Mouse (Mus musculus) ovary, postnatal 14 days (tissue): ENCODE measurements around the gene Ablim1.

ENCODE experiments used
- DNase-seq: peaks from one replicate; pipeline ENCODE4 v3.0.0; 2022; ENCODE audit warnings: low spot score

The Ablim1 gene

DNA sequence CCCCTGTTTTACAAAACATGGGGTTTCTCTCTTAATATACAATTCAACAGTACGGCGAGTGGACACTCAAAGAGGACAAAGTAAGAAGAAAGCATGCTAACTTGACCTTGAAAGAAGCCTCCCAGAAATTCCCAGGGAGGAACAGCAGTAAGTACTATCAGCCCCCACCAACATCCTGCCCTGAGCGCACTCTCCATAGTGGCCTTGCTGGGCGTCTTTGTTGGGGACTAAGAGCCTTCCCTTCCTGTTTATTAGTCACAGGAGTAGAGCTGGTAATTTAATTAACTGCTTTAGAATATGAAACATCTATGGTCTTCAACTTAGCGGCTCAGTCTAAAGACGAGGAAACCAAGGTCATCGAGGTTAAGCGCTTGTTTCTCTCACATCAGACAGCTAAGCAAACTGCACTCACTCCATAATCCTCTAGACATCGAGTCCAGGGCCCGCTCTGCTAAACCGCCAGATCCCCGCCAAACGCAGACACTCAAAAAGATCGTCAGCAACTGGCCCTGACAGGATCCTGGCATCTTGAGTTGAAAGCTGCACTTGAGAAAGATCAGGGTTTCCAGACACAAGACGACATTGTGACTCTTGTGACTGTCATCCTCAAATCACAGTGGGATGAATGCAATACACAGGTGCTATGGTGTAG is 50.3 kb downstream of the Ablim1 start:
- no peak for DNase-seq

DNA sequence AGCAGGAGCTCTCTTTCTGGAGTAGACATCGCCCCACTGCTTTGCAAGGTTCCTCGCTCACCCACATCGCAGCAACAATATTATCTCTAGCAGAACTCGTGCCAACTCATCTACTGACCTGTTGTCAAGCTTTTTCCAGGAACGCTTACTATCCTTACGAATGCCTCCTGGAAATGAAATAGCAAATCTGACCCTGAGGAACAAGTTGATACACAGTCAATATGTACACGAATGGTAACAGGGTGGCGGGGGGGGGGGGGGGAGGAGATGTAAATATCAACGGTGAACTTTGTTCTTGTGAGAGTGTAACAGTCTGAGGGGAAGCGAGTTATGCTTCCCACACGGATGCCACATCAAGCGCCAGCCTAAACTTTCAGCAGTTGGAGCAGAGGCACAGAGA is 56.9 kb downstream of the Ablim1 start:
- DNase-seq = no peak

DNA sequence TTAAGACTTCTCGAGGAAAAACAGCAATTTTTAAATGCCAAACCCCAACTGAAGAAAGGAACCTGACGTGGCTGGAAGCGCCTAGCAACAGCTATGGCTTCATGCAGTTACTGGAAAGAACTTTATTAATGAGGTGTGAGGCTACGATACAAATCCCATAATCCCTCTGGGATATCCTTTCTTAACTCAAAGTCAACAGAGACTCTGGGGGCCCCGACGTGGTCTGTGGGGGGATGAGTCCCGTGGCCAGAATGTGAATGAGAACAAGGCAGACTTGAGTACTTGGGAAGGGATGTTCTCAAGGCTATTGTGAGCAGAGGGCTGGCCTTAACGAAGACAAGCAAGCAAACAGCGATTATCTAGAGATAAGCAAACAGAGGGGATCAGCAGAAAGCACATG is 58.1 kb downstream of the Ablim1 start:
- no peak for DNase-seq

DNA sequence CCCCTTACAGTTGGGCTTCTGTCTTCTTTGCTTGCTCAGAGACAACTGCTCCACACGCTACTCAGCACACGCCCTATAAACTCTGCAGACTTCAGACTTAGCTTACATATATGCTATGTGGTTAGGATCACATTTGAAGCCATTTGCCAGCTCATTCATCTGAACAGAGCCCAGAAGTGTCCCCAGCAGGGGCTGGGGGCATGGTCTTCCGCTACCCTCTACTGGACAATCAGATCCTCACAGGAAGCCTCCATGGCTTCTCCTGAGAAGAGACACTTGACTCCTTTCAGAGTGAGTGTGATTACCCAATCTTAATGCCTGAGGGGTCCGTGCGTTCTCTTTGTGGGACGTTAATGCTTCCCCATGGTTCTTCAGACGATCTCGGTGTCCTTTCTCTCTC is 59.6 kb downstream of the Ablim1 start:
- DNase-seq = no peak

DNA sequence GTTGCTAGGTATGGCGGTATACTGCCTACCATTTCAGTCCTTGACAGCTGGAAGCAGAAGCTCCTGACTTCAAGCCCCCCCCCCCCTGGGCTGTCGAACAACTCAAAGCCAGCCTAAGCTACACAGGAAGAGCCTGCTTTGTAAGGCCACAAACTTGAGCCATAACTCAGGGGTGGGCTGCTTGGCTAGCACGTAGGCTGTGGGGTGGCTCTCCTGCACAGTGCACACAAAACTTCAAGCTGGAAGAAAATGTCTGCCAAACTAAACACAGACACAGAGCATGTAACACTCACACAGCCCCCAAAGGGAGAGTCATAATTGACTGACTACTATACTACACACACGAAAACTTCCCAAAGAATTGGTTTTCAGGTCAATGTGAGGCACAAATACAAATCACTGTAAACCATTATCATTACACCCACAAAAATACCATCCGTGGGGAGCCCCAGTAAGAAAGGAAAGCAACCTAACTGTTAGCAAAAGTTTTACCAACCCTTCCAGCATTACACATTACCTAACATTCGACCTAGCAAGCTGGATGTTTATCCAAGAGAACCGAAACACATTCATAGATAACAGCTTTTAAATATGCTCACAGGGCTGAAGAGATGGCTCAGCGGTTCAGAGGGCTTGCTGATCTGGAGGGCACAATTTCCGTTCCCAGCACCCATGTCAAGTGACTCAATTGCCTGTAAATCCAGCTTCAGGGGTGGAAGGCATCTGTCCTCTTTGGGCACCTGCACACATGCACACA is 61.8 kb downstream of the Ablim1 start:
- DNase-seq = no peak

DNA sequence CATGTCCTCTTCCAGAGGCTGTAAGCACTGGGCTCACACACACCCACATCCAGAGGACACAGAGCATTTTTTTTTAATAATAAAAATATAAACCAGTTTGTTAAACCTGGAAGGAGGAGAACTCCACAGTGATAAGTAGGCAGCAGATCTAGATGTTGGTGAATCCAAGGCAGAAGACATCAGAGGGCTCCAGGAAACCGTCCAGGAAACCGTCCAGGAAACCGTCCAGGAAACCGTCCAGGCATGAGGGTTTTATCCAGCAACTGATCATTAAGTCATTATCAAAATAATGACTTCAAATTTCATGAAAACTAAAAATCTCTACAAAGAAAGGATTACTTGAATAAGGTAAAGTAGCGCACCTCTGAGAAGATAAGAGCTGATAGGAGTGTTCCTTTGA is 65.9 kb downstream of the Ablim1 start:
- no peak for DNase-seq

DNA sequence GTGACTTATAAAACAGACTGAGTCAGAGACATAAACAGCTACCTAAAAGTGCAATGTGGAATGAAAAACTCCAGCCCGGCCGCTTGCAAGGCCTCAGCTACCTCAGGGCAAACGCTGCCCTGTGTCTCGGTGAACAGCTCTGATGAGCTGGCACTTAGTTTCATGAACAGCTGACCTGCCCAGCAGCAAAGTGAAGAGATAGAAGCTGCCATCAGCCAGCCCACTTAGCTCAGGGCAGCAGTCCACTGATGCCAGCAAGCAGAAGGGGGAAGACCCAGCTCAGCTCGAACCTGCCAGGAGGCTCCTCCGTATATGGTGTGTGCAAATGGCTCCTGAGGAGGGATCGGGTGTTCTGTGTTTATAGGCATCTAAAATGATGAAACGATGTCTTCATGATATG is 67.5 kb downstream of the Ablim1 start:
- no peak for DNase-seq

DNA sequence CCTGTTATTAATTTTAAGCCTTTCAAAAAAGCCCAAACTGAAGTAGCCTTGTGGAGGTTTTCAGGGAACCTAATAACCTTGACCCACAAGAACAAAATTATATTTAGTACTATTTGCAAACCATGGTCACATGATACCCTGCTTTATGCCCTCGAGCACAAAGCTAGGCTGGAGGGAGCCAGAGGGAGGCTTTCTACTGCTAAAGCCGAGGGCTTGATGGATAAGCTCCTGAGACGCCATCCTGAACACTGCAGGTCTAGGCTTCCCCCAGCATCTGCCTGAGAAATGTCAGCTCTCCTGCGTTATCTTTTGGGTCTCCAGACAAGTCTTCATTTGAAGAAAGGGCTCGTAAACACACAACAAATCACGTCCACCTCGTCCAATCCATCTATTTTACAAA is 70.4 kb downstream of the Ablim1 start:
- no peak for DNase-seq

DNA sequence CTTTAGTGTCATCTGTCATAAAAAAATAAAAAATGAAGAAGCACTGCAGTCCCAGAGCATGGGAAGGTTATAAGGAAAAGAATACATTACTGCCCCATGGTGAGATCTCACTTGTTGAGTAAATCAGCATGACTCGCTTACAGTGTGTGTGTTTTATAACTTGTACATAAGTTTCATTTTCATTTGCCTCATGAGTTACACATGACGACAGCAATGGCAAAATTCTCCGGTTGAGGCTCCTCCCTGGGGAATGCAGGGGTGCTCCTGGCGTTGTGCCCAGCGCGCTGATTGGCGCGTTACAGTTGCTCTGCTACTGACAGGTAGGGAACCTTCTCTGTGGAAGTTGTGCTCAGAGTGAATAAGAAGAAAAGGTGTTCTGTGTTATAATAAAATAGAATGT is 71.1 kb downstream of the Ablim1 start:
- DNase-seq = peak; percentile 21

DNA sequence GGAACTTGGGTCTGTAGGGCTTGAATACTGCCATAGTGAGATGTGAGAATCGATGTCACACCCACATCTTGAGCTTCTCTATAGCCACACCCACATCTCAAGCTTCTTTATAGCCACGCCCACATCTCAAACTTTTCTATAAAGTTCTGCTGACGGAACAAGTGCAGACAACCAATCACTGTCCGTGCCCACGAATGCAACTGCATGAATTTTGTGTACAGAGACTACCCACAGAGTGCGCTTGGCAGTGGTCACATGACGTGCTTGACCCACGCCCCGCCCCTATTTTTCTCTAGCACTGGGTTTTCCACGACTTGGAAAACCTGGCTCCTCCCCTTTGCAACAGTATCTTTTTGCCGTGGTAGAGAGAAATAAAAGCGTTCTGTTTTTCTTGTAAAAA is 71.5 kb downstream of the Ablim1 start:
- no peak for DNase-seq

DNA sequence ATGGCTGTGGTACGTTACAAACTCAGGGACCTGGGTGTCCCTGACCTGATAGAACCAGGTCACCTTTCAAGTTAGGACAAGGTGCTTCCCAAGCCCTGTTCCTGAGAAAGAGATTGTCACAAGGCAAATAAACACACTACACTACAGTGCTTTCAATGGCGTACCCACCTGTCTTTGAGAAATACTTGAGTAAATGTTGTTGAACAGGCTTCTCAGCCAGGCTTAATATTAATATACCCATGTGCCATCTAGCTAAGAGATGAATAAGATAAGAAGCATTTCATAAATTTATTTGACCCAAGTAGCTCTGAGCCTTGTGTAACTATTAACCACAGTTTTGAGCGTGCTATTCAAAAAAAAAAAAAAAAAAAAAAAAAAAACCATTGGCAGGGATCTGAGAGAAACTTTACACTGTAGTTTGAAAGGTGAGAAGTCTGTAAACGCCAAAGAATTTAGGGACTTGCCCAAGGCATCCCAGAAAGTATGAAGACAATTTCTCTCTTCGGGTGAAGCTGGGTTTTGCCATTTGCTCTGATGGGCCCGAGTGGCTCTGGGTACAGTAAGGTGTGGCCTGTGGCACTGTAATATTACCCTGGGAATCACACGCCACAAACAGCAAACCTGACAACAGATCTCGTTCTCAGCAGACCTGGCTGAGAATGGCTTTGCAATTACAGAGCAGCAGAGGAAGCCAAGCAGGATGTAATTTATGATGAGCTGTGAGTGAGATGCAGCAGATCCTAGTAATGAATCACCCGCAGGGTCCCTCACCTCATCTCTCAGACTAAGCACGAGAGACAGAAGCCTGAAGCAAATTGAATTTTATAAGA is 73.1 kb downstream of the Ablim1 start:
- no peak for DNase-seq

DNA sequence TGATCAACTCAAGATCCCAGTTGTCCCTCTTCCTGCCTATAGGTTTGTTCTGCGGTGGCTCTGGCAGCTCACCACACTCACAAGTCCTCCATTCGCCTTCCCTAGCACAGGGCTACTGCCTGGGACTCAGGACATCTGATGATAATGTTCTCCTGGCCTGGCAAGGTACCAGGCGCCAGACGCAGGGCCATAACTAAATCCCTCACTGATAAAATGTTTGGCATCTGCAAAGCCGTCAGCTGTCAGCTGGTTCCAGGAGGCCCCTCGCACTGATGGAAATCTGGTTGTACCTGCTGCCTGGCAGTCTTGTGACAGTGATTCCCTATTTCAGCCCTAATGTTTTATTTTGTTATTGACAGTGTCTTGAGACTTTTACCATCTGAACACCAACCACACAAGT is 74.5 kb downstream of the Ablim1 start:
- DNase-seq = no peak

DNA sequence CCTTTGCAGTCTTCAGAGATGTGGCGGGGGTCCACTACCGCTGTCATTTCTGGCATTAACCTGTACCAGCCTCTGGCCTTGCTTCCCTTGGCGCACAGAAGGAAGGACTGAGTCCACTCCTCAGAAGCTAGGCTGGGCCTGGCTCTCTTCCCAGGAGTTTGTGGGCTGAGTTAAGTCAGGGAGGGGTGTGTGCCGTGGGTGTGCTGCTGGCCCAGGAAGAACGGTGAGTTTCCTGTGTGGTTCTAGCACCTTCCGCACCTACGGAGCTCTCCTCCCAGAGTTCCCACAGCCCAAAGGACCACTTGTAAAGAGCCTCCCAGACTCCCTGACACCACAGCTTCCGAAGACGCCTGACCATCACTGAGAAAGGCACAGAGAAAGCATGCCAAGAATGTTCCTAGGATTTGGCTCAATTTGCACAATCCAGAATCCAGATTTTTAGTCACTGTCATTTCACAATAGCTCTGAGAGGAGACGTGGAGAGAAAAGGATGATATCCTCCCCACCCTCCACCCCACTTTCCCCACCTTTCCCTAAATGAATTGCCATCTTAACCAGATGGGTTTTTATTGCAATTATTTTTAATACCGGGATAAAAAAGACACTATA is 75.4 kb downstream of the Ablim1 start:
- peak; percentile 46 for DNase-seq

DNA sequence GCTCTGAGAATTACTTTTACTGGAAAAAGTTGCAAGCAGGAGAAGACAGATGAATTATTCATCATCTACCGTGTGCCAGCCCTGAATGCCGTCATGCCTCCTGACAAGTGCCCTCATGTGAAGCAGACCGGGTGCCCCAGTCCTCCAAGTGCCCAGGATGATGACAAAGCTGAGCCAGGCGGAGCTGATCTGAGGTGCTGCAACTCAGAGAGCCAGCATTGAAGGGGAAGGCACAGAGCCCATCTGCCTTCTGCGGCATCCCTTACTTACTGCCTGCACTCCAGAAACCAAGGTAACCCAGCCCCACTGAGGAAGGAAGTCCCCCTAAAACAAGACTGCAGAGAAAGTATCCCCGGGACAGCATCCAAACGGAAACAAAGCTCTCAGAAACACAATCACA is 76.3 kb downstream of the Ablim1 start:
- DNase-seq = no peak

DNA sequence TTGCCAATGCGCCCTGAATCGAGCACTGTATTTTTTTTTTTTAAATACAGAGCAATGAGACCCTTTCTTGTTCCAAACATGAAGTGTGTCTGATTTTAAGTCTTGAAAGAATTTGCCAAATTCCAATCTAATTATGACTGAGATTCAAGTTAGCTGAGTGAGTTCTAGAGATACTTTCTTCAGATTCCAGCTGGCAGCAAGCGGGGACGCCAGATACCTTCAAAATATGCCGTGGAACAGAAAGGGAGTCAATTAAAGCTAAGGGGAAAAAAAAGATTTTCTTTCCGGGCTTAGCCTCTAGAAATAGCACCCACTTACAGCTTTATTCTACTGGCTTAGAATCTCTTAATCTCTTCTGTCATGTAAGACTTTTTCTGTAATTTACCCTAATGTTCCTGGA is 77.2 kb downstream of the Ablim1 start:
- DNase-seq = no peak

DNA sequence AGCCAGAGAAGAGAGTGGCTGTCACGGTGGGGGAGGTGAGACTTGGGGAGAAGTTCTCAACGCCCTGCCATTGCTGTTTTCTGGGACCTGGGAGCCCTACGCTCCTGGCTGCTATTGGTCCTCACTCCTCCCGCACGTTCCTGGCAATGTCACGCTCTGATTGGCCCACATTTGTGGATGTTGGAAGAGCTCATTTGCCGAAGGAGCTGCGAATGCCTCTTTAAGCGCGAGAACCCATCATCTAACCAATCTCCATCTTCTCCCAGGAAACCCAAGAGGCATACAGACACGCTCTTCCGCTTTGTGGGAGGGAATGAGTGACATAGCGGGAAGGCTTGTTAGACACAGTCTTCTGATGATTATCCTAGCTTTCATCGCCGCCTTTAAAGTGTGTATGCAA is 78.1 kb downstream of the Ablim1 start:
- no peak for DNase-seq

DNA sequence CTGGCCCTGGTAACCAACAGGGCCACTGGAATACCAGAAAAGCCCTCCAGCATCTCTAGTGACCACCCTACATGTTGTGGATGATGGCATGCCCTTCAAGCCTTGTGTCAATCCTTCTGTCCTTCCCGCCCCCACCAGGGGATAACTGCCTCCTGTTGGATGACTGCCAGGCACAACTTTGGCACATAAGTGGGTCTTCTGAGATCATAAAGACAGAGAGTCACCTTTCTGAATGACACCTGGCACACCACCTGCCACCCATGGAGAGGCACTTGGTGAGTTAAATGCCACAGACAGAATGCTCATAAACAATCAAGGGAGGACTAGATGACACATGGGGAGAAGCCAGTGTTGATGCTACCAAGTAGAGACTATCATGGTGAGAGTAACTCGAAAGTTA is 78.8 kb downstream of the Ablim1 start:
- no peak for DNase-seq

DNA sequence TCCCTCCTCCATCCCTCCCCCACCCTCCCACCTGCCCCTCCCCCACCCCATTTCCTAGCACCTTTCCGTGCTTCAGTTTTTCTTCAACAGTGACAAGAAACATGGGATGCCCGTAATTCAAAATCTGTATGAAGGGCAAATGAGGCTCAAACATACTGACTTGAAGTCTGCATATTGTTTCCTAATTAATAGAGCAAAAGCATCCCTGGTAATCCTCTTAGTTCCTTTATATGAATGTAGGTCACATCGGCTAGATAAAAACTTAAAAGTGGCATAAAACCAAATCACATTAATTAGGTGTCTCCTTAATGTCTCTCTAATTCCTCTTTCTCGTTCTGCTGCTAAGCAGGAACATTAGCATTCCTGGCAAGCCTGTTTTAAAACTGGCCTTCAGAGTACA is 83.7 kb downstream of the Ablim1 start:
- DNase-seq = no peak

DNA sequence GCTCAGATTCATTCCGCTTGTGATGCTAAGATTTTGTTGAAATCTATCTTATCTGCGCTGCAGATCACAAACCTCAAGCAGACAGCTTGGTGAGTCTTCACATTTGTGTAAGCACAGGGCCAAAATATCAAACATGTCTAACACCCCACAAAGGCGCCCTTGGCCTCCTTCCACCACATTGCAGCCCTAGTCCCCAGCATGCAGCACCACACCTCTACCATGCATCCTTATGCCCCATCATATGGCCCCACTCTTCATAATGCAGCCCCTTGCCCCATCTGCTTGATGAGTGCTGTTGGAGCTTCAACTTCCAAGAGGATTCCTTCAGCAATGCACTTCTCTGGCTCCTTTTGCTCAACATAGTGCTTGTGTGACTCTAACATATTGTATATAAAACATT is 85.6 kb downstream of the Ablim1 start:
- DNase-seq = no peak

DNA sequence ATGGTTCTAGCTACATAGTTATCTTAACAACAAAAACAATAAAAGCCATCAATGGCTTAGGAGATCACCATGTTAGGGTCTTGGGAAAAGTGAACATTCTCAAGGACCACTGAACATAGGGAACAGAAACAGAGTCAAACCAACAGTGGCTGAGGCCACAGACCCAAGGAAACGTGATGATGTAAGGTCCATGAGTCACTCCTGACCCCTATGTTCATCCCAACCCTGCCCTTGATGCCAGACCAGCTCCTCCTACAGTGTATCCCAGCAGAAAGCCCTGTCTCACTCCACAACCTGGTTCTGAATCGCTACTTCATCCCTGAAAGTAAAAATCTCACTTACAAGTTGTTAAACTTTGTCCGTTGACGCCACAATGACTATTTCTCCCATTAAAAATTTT is 86.1 kb downstream of the Ablim1 start:
- DNase-seq = no peak

DNA sequence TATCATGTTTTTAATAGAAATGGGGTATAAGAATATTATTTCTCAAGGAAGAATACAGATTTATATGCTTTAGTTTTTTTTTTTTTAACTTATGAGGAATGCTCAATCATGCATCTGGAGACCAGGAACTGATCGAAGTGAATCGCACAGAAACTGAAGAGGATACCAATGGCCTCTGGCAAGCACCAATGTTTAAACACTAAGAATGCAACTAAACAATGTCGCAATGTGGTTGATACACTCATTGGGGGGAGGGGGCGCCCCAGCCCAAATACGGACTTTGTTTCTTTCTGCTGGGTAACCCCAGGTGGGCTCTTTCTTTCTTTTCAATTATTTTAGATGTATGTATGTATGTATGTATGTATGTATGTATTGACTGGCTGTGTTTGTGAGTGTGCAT is 90.3 kb downstream of the Ablim1 start:
- no peak for DNase-seq

DNA sequence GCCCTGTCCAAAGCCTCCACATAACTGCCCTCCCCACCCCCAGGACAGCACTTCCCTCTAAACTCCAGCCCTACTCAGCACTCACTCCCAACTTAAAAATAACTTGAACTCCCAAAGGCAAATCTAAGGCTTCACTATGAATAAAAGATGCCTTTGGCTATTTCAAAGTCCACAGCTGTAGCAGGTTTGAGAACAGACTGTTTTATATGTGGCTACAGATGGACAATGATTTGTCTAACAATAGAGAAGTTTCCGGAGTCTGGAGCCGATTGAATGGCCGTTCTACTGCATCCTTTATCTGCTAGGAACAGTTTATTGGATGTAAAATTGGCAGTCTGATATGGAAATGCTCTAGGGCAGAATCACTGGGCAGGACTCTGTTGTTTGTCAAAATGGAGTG is 91.0 kb downstream of the Ablim1 start:
- DNase-seq = no peak

DNA sequence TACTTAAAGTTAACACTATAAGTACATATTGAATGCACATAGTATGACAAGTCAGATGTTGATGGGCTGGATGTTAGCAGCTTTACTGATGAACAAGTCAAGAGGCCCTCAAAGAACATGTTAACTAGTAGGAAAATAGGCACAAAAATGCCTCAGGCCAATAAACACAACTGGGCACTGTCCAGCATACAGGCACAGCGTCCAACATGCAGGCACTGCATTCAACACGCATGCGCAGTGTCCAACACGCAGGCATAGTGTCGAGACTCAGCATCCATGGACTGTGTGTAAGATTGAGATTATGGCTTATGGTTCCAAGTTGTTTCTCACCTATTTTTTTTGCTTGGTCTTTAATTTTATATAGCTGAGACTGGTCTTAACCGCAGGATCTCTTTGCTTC is 92.1 kb downstream of the Ablim1 start:
- DNase-seq = no peak
